Mouse (Mus musculus): ENCODE results near the gene Kcnq2. TPM values are rescaled to one million over a fixed set of nuclear protein-coding genes. Genes with fewer than 3 reads are reported as not detected.

Gene Kcnq2
- polyA plus RNA-seq, 1 experiment from 2014 or later = 0.10 TPM

- ATAC-seq (no peak), DNase-seq (ENCODE audit: low read depth, low spot score) (no peak)
- in situ Hi-C loops (cut with MboI; ENCODE audit: low pct_unique_long_range_greater_than_20kb) = no loop called here
- H3K27me3 ChIP-seq = peaks cover 37% of the 10 kb centered on the region
- TF ChIP-seq CTCF (IDR thresholded peaks at IDR 0.05) = no peak
- ChIA-PET POLR2A (no interaction called here), CTCF (no interaction called here)
Observed at GRCm38 (mm10) chr2:181042376-181042775, 92.7 kb downstream of the Kcnq2 start.

DNA sequence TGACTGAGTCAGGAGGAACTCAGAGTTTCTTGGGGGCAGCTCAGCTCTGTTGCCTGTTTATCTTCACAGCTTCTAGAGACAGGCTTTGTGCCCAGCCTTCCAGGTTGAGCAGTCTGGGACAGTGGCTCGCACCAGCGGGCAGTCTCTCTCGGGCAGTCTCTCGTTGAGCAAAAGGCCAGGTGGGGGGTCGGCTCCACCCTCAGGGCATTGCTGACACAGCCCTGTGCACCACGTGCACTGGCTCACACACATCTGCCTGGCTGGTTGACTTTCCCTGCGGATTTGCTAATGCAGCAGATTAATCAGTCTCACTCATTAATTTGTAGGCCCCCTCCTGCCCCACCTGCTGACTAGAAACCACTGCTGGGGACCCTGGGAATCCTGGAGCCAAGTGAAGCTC lies 93.2 kb downstream of the Kcnq2 start:
- no peak for TF ChIP-seq CTCF (IDR thresholded peaks at IDR 0.05)
- in situ Hi-C loops (cut with MboI; ENCODE audit: low pct_unique_long_range_greater_than_20kb) = no loop called here
- POLR2A ChIA-PET = no interaction called here
- CTCF ChIA-PET = no interaction called here
- DNase-seq (ENCODE audit: low read depth, low spot score) (no peak), ATAC-seq (peak; percentile 55)
- peaks cover 37% of the 10 kb centered on the region for H3K27me3 ChIP-seq

DNA sequence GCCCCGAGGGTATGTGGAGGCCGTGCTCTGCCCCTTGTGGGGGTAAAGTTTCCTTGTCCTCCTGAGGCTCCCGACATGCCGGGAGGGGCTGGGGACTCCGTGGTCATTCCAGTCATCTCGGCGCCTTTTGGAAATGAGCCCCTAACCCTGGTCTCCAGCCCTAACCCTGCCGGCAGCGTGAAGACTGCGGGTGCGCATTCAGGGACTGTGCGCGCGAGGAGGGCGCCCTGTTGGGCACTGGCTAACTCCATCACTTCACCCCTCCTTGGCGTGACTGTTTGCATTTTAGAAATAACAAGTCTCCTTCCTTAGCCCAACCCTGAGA lies 95.8 kb downstream of the Kcnq2 start:
- DNase-seq (ENCODE audit: low read depth, low spot score) (no peak), ATAC-seq (no peak)
- in situ Hi-C loops (cut with MboI; ENCODE audit: low pct_unique_long_range_greater_than_20kb) = no loop called here
- no peak for TF ChIP-seq CTCF (IDR thresholded peaks at IDR 0.05)
- CTCF ChIA-PET = no interaction called here
- POLR2A ChIA-PET = no interaction called here
- H3K27me3 ChIP-seq = peaks cover 44% of the 10 kb centered on the region

DNA sequence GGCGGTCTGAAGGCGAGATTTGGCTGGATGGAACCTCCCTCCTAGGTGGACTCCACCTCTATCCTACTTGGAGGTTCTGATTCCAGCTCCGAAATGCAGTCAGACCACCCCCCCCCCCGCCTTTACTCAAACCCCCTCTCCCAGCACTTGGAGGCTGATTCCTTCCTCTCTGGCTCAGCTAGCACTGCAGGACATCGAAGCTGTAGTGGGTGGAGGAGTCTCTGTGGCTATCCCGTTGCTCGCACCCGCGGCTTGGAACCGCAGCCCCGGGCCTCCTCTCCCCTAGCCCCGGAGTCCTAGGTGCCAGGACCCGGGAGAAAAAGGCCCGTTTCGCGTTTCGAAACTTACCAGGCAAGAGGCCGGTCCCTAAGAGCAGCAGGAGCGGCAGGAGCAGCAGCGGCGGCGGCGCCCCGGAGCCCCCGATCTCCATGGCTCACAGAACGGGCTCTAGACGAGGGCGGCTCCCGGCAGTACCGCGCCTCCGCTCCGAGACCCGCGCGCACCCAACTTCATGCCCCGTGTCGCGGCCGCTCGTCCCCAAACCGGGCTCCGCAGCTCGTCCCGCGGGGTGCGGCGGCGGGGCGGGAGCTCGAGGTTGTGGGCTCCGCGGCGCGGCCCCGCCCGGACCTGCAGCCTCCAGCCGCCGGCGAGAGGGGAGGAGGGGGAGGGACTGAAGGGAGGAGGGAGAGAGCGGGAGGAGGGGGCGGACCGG lies 96.3 kb downstream of the Kcnq2 start:
- CTCF ChIA-PET = no interaction called here
- DNase-seq (ENCODE audit: low read depth, low spot score) (no peak), ATAC-seq (no peak)
- POLR2A ChIA-PET = interaction anchor here (0.6 kb wide), 1 partner anchor 43 kb away, joined by 3 read pairs; no protein-coding TSS in a partner anchor
- no peak for TF ChIP-seq CTCF (IDR thresholded peaks at IDR 0.05)
- in situ Hi-C loops (cut with MboI; ENCODE audit: low pct_unique_long_range_greater_than_20kb) = no loop called here
- peaks cover 44% of the 10 kb centered on the region for H3K27me3 ChIP-seq

DNA sequence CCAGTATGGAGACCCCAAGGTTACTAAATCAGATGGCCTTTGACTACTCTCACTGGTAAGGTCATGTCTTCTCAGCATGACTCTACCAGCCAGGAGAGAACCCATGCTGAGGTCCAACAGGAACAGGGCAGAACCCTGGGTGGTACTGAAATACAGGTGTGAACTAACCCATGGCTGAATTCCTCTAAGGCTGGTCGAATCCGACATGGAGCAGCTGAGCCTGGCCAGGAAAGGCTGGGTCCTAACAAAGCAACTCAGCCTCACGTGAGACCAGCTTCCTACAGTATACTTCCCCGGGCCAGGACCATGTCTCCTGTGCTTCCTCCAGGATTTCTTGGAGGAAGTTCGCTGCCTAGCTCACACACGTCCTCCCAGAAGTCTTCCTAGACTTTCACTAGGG lies 98.5 kb downstream of the Kcnq2 start:
- ChIA-PET CTCF (no interaction called here), POLR2A (no interaction called here)
- H3K27me3 ChIP-seq = peaks cover 59% of the 10 kb centered on the region
- in situ Hi-C loops (cut with MboI; ENCODE audit: low pct_unique_long_range_greater_than_20kb) = no loop called here
- ATAC-seq = no peak
- no peak for DNase-seq (ENCODE audit: low read depth, low spot score)
- TF ChIP-seq CTCF (IDR thresholded peaks at IDR 0.05) = no peak

DNA sequence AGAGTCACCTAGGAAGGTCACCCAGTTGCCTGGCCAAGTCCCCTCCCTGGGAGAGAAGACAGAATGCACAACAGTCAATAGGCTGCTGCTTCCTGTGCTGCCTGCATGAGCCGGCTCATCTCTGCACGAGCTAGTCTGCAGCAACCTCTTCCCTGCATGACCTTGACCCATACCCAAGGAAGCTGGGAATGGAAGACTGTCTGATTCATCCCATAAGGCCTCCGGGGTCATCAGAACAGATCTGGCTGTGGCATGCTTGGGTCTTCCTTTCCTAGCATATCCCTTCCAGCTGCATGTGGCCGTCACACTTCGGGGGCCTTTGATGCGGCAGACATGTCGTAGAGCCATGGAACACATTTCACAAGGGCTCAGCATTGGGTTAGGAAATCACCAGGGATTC lies 99.9 kb downstream of the Kcnq2 start:
- no peak for TF ChIP-seq CTCF (IDR thresholded peaks at IDR 0.05)
- in situ Hi-C loops (cut with MboI; ENCODE audit: low pct_unique_long_range_greater_than_20kb) = no loop called here
- H3K27me3 ChIP-seq = peaks cover 61% of the 10 kb centered on the region
- ChIA-PET CTCF (no interaction called here), POLR2A (no interaction called here)
- ATAC-seq = no peak
- DNase-seq (ENCODE audit: low read depth, low spot score) = no peak

DNA sequence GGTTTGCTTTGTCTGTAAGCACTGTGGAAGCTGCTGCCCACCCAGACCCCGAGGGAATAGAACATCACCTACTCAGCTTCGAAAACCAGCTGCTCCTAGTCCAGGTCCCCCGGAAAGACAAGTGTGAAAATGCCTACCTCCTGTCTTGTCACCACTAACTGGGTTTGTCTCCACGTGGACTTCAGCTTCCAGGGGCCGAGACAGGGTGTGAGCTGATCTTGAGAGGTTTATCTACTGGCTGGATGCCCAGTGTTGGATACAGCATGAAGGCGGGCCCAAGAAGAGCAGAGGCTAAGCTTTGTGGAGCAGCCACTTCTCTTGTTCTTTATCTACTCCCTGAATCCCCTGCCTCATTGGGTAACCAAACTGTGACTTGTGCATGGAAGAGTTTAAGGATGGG lies 101.8 kb downstream of the Kcnq2 start:
- DNase-seq (ENCODE audit: low read depth, low spot score) (no peak), ATAC-seq (no peak)
- peaks cover 62% of the 10 kb centered on the region for H3K27me3 ChIP-seq
- ChIA-PET POLR2A (no interaction called here), CTCF (interaction anchor here (1.0 to 1.3 kb wide), 3 partner anchors 26 to 37 kb away, joined by 3 to 4 read pairs (median 3); no protein-coding TSS in a partner anchor)
- in situ Hi-C loops (cut with MboI; ENCODE audit: low pct_unique_long_range_greater_than_20kb) = no loop called here
- no peak for TF ChIP-seq CTCF (IDR thresholded peaks at IDR 0.05)

DNA sequence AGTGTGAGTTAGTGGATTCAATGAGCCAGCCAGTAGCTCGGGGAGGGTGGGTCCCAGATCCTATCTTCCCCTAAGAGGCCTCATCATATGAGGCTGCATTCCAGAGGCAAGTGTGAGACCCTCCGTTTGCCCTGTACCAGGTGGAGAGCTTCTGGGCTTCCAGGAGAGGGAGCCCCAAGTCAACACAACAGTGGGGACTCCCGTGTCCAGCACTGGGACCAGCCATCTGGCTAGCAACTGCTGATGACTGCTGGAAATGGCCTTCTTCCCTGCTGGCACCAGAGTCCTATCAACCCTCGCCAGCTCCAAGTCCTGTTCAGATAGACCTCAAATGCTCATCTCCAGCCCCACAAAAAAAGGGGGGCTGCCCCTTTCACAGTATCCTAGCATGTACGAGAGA lies 102.7 kb downstream of the Kcnq2 start:
- H3K27me3 ChIP-seq = peaks cover 58% of the 10 kb centered on the region
- no peak for DNase-seq (ENCODE audit: low read depth, low spot score)
- no peak for TF ChIP-seq CTCF (IDR thresholded peaks at IDR 0.05)
- ATAC-seq = no peak
- CTCF ChIA-PET = interaction anchor here (1.0 to 1.3 kb wide), 2 partner anchors 27 to 36 kb away, joined by 3 to 4 read pairs; no protein-coding TSS in a partner anchor
- POLR2A ChIA-PET = no interaction called here
- in situ Hi-C loops (cut with MboI; ENCODE audit: low pct_unique_long_range_greater_than_20kb) = no loop called here

GRCm38 (mm10) chr2:181031406-181031934 lies 103.6 kb downstream of the Kcnq2 start:
- H3K27me3 ChIP-seq = peaks cover 61% of the 10 kb centered on the region
- ATAC-seq (no peak), DNase-seq (ENCODE audit: low read depth, low spot score) (no peak)
- ChIA-PET POLR2A (no interaction called here), CTCF (no interaction called here)
- TF ChIP-seq CTCF (IDR thresholded peaks at IDR 0.05) = no peak
- in situ Hi-C loops (cut with MboI; ENCODE audit: low pct_unique_long_range_greater_than_20kb) = no loop called here

Other genes starting within 250 kb of the Kcnq2 start
- gene Ythdf1, start 214.4 kb downstream of the Kcnq2 start, polyA plus RNA-seq (2021) = 51.7 TPM
- not detected for gene Birc7, start 206.3 kb downstream of the Kcnq2 start, polyA plus RNA-seq (2021)
- 0.59 TPM for gene Nkain4, start 180.6 kb downstream of the Kcnq2 start, polyA plus RNA-seq (2021)
- 56.2 TPM for gene Arfgap1, start 168.1 kb downstream of the Kcnq2 start, polyA plus RNA-seq (2021)
- gene Col20a1, start 148.8 kb downstream of the Kcnq2 start, polyA plus RNA-seq (2021) = 0.30 TPM
- gene Chrna4, start 91.8 kb downstream of the Kcnq2 start, polyA plus RNA-seq (2021) = 0.05 TPM
- gene Eef1a2, start 21.7 kb upstream of the Kcnq2 start, polyA plus RNA-seq (2021) = not detected
- gene Ppdpf, start 51.9 kb upstream of the Kcnq2 start, polyA plus RNA-seq (2021) = 61.6 TPM
- gene Ptk6, start 67.5 kb upstream of the Kcnq2 start, polyA plus RNA-seq (2021) = not detected
- not detected for gene Srms, start 77.9 kb upstream of the Kcnq2 start, polyA plus RNA-seq (2021)
- gene Fndc11, start 84.7 kb upstream of the Kcnq2 start, polyA plus RNA-seq (2021) = not detected
- gene Helz2, start 106.7 kb upstream of the Kcnq2 start, polyA plus RNA-seq (2021) = 9.4 TPM
- gene Gmeb2, start 152.7 kb upstream of the Kcnq2 start, polyA plus RNA-seq (2021) = 21.3 TPM
- not detected for gene Stmn3, start 179.2 kb upstream of the Kcnq2 start, polyA plus RNA-seq (2021)
- 46.5 TPM for gene Rtel1, start 184.4 kb upstream of the Kcnq2 start, polyA plus RNA-seq (2021)
- gene Zgpat, start 229.6 kb upstream of the Kcnq2 start, polyA plus RNA-seq (2021) = 41.8 TPM
- gene Arfrp1, start 230.1 kb upstream of the Kcnq2 start, polyA plus RNA-seq (2021) = 44.8 TPM
- 22.7 TPM for gene Lime1, start 244.8 kb upstream of the Kcnq2 start, polyA plus RNA-seq (2021)

Measured in Patski (cell line).